Mouse (Mus musculus): ENCODE data around the gene Ndn.

Ndn gene

GRCm38 (mm10) chr7:62346269-62346668, at the start of gene Ndn:
TSS of gene Ndn (plus strand) at chr7:62346569.
- DNase-seq (ENCODE audit: low spot score), result no peak

- DNase-seq (ENCODE audit: low spot score), result no peak
Observed at GRCm38 (mm10) chr7:62302451-62302850, 43.9 kb upstream of the Ndn start.

GRCm38 (mm10) chr7:62306896-62307614, 39.3 kb upstream of the Ndn start:
- no peak for DNase-seq (ENCODE audit: low spot score)

- DNase-seq (ENCODE audit: low spot score), result no peak
Observed at GRCm38 (mm10) chr7:62316793-62317192, 29.6 kb upstream of the Ndn start.

- DNase-seq (ENCODE audit: low spot score), result no peak
Observed at GRCm38 (mm10) chr7:62345411-62345810, 958 bp upstream of the Ndn start.

DNA sequence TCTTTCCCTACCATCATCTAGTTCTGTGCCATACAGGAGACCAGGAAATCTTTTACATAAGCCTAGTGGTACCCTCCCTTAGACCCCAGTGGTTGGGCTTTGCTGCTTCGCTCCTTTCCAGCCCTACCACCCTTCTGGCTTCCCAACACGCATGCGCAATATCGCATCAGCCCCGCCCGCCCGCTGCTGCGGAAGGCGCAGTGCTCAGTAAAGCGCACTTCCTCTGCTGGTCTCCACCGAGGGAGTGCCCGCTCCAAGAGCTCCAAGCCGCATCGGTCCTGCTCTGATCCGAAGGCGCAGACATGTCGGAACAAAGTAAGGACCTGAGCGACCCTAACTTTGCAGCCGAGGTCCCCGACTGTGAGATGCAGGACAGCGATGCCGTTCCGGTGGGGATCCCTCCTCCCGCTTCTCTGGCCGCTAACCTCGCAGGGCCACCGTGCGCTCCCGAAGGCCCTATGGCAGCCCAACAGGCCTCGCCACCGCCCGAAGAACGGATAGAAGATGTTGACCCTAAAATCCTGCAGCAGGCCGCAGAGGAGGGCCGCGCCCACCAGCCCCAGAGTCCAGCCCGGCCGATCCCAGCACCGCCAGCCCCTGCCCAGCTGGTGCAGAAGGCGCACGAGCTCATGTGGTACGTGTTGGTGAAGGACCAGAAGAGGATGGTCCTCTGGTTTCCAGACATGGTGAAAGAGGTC, 1.9 kb downstream of the Ndn start:
- DNase-seq (ENCODE audit: low spot score), result no peak

GRCm38 (mm10) chr7:62348804-62349190, 2.4 kb downstream of the Ndn start:
- DNase-seq (ENCODE audit: low spot score), result no peak

- DNase-seq (ENCODE audit: low spot score), result no peak
Observed at GRCm38 (mm10) chr7:62351266-62351665, 4.9 kb downstream of the Ndn start.

DNA sequence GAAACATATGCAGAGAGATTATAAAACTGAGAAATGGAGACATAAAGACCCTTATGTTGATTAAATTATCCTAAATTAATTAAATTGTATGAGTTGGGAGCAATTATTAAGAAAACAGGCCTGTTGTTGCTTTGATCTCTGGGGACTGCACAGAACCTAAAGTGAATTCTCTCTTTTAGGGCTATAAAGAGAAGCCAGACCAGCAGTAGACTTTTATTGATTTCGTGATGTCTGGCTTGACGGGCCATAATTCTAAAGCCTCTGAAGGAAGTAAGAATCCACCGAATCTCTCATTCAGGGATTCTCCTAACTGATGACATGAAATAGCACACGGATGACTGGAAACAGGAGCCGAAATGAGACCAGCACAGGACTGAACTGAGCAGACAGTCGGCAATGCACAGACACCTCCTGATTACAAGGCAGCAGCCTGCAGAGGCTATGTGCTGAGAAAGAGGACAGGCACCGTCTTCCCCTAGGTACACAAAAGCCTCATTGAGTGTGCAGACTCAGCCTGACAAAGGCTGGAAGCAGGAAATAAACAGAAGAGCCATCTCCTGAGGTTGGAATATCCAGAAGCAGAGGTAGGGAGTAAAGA, 18.8 kb downstream of the Ndn start:
- no peak for DNase-seq (ENCODE audit: low spot score)

DNA sequence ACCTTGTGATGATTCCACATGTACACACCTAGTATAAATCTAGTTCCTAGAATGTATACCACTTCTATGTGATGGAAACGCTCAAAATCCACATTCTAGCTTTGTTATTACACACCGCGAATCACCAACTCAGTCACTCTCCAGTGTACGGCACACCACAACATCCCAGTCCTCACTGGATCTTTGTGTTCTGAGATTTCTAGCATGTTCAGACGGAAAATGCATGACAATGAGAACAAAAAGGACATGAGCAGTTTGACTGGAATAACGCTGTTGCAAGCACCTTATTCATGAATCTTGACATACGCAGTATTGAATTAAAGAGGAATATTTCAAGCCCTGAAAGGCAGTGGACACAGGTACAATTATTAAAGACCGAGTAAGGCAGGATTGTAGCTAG, 20.4 kb downstream of the Ndn start:
- DNase-seq (ENCODE audit: low spot score), result no peak

DNA sequence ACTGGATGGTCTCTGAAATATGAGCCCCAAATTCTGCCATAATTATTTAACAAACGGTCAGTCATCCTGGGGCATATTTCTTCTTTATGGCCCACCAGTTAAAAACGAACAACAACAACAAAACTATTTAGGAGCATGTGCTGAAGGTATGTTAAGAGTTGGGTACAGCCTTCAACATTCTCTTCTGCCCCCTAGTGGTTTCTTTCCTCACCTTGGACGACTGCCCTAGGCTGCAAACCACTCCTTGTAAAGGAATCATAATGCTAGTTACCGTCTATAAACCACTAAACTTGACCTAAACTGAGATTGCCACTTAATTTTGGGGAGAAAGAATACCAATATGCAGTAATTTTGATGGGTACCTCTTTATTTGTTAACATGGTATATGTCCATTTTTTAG, 29.3 kb downstream of the Ndn start:
- DNase-seq (ENCODE audit: low spot score), result no peak

DNA sequence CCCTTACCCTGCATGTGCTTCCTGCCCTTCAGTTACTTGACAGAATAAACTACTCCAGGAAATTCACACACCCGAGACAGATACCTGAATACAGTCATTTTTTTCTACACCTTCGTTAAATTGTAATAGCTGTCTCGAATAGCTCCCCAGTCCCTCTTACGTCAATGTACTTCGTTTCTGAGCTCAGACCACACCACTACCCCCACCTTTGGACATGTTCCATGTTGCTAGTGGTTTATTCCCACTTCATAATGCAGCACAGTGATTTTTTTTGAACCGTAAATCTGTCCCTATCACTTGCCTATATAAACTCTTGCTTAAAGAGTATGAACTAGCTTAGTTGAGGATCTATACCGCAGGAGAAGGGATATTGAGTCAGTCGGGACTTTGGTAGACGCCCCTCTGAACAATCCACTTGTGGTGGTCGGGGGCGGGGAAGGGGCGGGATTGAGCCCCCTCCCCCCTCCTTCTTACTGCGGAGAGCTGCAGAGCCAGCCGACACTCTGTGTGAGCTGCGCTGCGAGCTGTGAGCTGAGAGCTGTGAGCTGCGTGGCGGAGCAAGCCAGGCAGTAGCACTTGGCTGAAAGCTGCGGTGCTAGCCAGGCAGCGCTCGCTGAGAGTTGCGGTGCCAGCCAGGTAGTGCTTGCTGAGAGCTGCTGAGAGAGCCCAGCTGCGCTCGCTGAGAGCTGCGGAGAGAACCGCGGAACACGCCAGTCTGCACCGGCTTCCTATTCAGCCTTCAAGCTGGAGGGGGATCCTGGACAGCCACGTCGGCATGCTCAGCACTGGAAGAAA, 30.3 kb downstream of the Ndn start, which contains the start of gene Magel2:
Gene Magel2, plus strand, starts transcription at position 501 of the 795 bp plus-strand sequence.
- DNase-seq (ENCODE audit: low spot score), result no peak

DNA sequence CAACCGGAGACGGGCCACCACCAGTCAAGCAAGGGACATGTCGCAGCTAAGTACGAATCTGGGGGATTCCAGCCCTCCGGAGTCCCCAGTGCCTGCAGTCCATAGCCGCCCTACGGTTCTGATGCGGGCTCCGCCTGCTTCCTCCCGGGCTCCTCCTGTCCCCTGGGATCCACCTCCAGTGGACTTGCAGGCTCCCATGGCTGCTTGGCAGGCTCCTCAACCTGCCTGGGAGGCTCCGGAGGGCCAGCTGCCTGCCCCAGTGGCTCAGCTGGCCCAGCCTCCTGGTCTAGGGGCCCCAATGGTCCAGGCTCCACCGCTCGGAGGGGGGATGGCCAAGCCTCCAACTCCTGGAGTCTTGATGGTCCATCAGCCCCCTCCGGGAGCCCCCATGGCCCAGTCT, 30.9 kb downstream of the Ndn start:
- DNase-seq (ENCODE audit: low spot score), result no peak

GRCm38 (mm10) chr7:62378529-62378928, 32.2 kb downstream of the Ndn start:
- DNase-seq (ENCODE audit: low spot score), result no peak

DNA sequence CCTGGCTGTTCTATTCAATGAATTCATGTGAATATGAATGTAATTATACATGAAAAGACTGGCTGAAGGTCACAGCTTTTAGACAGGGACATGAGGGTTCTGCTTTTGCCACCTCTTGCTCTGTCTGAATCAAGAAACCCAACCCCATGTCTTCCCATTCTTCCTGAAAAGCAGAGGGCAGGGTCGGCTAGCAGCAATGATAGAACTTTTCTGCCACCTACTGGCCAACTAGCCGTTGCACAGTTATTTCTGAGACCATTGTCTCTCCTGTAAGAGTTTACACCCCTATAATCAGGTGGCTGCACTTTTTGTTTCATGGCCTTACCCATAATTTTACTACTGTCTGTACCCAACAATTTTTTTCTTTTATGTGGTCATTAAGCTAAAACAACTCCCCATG, 36.0 kb downstream of the Ndn start:
- DNase-seq (ENCODE audit: low spot score), result no peak

DNA sequence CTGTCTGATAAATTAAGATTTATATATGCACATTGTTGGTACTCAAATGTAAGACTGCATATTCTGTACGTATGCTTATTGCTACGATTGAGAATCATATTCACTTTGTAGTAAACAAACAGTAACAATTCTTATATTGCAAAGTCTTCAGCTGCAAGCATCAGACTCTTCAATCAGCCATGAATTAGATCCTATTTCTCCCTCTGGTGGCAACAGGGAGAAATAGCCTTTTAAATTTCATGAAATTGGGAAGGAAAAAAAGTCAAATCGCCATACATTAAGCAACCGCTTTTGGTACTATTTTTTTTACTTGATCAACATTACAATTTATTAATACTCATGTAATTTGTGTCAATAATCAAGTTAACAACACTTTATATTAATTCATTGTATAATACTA, 41.9 kb downstream of the Ndn start:
- no peak for DNase-seq (ENCODE audit: low spot score)

- DNase-seq (ENCODE audit: low spot score), result no peak
Observed at GRCm38 (mm10) chr7:62392202-62392601, 45.8 kb downstream of the Ndn start.
